Mouse (Mus musculus): Measurements from ENCODE around the gene Zfp429. TPM values are rescaled to one million over a fixed set of nuclear protein-coding genes. Genes with fewer than 3 reads are reported as not detected.
"Not testable (repeated sequence)": the region's sequence is repeated elsewhere in the genome, so short reads cannot be mapped to it uniquely, and the experiment has no call there.

Gene Zfp429
- total RNA-seq (2021) (1 to 10 TPM; 1.4 to 2.1 TPM), polyA plus RNA-seq (2012; rRNA removed) (0.66 and 3.4 TPM in 2 replicates)
- long read RNA-seq: 0 reads

GRCm38 (mm10) chr13:67399183-67399903 is at the start of gene Zfp429:
Gene Zfp429, minus strand, starts transcription at chr13:67399819.
- 0 out of 2 replicates have a peak, but pooled peaks have one; percentile 20 for TF ChIP-seq EP300 (IDR thresholded peaks at IDR 0.05; ENCODE audit: insufficient read depth, low read depth, low read length)
- not testable (repeated sequence) for H3K27me3 ChIP-seq (ENCODE audit: control insufficient read depth, insufficient read depth, low read length); H3K4me1 ChIP-seq (ENCODE audit: control insufficient read depth, insufficient read depth, low read length); H3K36me3 ChIP-seq (ENCODE audit: control insufficient read depth, insufficient read depth, low read length); H3K79me2 ChIP-seq (replicated peaks; ENCODE audit: control insufficient read depth, insufficient read depth, low read length)
- intact Hi-C loops (cut with DNase I): loop anchor here (5.0 kb wide), 2 partner anchors 207 to 227 kb away; partner anchors contain the start of genes Rsl1 and Zfp455
- H3K9ac ChIP-seq (ENCODE audit: low read depth, low read length): peak within 1 kb of the TSS; percentile 95
- H3K4me3 ChIP-seq: peak within 1 kb of the TSS; percentile 57
- DNase-seq: peak; percentile 79 to 84
- H3K27ac ChIP-seq: peak within 1 kb of the TSS; percentile 49
- WGBS: 3% methylated on average over 16 of the region's 16 CpGs

DNA sequence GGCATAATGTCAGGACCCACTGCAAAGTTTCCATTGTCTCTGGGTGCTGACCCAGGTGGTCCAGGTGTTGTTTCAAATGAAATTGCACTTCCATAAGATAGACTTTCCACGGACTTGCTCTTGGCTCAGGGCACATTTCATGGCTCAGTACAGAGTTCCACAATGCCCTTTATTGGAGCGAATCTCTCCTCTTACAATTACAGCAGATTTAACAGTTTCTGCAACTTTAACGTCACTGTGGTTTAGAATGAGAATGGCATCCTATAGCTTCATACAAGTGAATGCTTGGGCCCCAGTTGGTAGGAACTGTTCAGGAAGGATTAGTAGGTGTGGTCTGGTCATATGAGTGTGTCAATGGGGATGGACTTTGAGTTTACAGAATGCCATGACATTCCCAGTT is 37.5 kb upstream of the Zfp429 start:
- H3K4me1 ChIP-seq (ENCODE audit: control insufficient read depth, insufficient read depth, low read length); H3K27ac ChIP-seq; H3K27me3 ChIP-seq (ENCODE audit: control insufficient read depth, insufficient read depth, low read length); H3K4me3 ChIP-seq; H3K36me3 ChIP-seq (ENCODE audit: control insufficient read depth, insufficient read depth, low read length); H3K79me2 ChIP-seq (replicated peaks; ENCODE audit: control insufficient read depth, insufficient read depth, low read length); DNase-seq; H3K9ac ChIP-seq (ENCODE audit: low read depth, low read length); intact Hi-C loops (cut with DNase I): not testable (repeated sequence)
- 80% methylated on average over 1 of the region's 3 CpGs for WGBS

- Histone ChIP-seq H3K9ac (ENCODE audit: low read depth, low read length) (no peak overlapping the region), H3K36me3 (ENCODE audit: control insufficient read depth, insufficient read depth, low read length) (no peaks in the 10 kb centered on the region), H3K27me3 (ENCODE audit: control insufficient read depth, insufficient read depth, low read length) (no peaks in the 10 kb centered on the region), H3K4me3 (no peak overlapping the region), H3K4me1 (ENCODE audit: control insufficient read depth, insufficient read depth, low read length) (no peaks in the 10 kb centered on the region), H3K79me2 (replicated peaks; ENCODE audit: control insufficient read depth, insufficient read depth, low read length) (no peaks in the 10 kb centered on the region), H3K27ac (no peak overlapping the region)
- 53% methylated on average over 3 of the region's 3 CpGs for WGBS
- intact Hi-C loops (cut with DNase I): no loop called here
- TF ChIP-seq CTCF (IDR thresholded peaks at IDR 0.05) (no peak), POLR2A (IDR thresholded peaks at IDR 0.05; ENCODE audit: insufficient read depth, low read depth, low read length) (no peak), EP300 (IDR thresholded peaks at IDR 0.05; ENCODE audit: insufficient read depth, low read depth, low read length) (no peak)
- no peak for DNase-seq
Measured at GRCm38 (mm10) chr13:67428116-67428515, 28.5 kb upstream of the Zfp429 start.

- H3K9ac ChIP-seq (ENCODE audit: low read depth, low read length); H3K27ac ChIP-seq; H3K79me2 ChIP-seq (replicated peaks; ENCODE audit: control insufficient read depth, insufficient read depth, low read length); intact Hi-C loops (cut with DNase I); H3K27me3 ChIP-seq (ENCODE audit: control insufficient read depth, insufficient read depth, low read length); H3K36me3 ChIP-seq (ENCODE audit: control insufficient read depth, insufficient read depth, low read length); H3K4me1 ChIP-seq (ENCODE audit: control insufficient read depth, insufficient read depth, low read length); H3K4me3 ChIP-seq; DNase-seq: not testable (repeated sequence)
Measured at GRCm38 (mm10) chr13:67425699-67426098, 26.1 kb upstream of the Zfp429 start.

GRCm38 (mm10) chr13:67422532-67422931 is 22.9 kb upstream of the Zfp429 start:
- H3K4me1 ChIP-seq (ENCODE audit: control insufficient read depth, insufficient read depth, low read length); H3K36me3 ChIP-seq (ENCODE audit: control insufficient read depth, insufficient read depth, low read length); H3K4me3 ChIP-seq; intact Hi-C loops (cut with DNase I); DNase-seq; H3K27me3 ChIP-seq (ENCODE audit: control insufficient read depth, insufficient read depth, low read length); H3K9ac ChIP-seq (ENCODE audit: low read depth, low read length); H3K27ac ChIP-seq; H3K79me2 ChIP-seq (replicated peaks; ENCODE audit: control insufficient read depth, insufficient read depth, low read length): not testable (repeated sequence)
- WGBS: 62% methylated on average over 2 of the region's 2 CpGs

- WGBS: 2% methylated on average over 22 of the region's 22 CpGs
- Histone ChIP-seq H3K36me3 (ENCODE audit: control insufficient read depth, insufficient read depth, low read length) (no peaks in the 10 kb centered on the region), H3K27ac (no peak within 1 kb of the TSS), H3K4me1 (ENCODE audit: control insufficient read depth, insufficient read depth, low read length) (no peaks in the 10 kb centered on the region), H3K4me3 (peak within 1 kb of the TSS; percentile 58), H3K9ac (ENCODE audit: low read depth, low read length) (0 out of 2 replicates have a peak within 1 kb of the TSS, but pooled peaks have one; percentile 4), H3K79me2 (replicated peaks; ENCODE audit: control insufficient read depth, insufficient read depth, low read length) (no peaks in the 10 kb centered on the region), H3K27me3 (ENCODE audit: control insufficient read depth, insufficient read depth, low read length) (no peaks in the 10 kb centered on the region)
- intact Hi-C loops (cut with DNase I): no loop called here
- TF ChIP-seq EP300 (IDR thresholded peaks at IDR 0.05; ENCODE audit: insufficient read depth, low read depth, low read length): no peak
- no peak for TF ChIP-seq POLR2A (IDR thresholded peaks at IDR 0.05; ENCODE audit: insufficient read depth, low read depth, low read length)
- TF ChIP-seq CTCF (IDR thresholded peaks at IDR 0.05): no peak
- peak; percentile 35 to 37 for DNase-seq
Measured at GRCm38 (mm10) chr13:67421207-67421857, 21.7 kb upstream of the Zfp429 start, which contains the start of gene Zfp459. Gene Zfp459, minus strand, starts transcription at chr13:67421418.

All from heart, adult 2 months (tissue).